Mouse (Mus musculus): ENCODE measurements around the gene Fign. TPM values are rescaled to one million over a fixed set of nuclear protein-coding genes. Genes with fewer than 3 reads are reported as not detected.

The Fign gene
- total RNA-seq, 2 experiments from 2014 or later, result 8.7 to 8.8 TPM

DNA sequence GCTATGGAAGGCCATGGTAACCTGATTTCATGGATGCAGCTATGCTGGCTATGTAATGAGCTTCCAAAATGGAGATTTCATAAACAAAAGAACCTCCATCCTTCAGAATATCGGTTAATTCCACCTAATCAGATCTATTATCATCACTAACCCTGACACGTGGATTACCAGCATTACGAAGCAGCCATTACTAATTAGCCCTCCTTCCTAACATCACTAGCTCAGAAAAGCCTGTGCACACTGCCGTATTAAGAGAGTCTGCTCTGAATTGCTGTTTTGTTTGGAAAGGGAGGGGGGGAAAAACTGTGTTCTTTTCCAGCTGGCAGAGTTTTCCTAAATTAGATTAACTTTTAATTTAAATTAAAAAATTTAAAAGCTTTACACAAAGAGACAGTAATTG, 32.3 kb downstream of the Fign start:
- no peak for DNase-seq (ENCODE audit: low spot score in 2 of 2)

DNA sequence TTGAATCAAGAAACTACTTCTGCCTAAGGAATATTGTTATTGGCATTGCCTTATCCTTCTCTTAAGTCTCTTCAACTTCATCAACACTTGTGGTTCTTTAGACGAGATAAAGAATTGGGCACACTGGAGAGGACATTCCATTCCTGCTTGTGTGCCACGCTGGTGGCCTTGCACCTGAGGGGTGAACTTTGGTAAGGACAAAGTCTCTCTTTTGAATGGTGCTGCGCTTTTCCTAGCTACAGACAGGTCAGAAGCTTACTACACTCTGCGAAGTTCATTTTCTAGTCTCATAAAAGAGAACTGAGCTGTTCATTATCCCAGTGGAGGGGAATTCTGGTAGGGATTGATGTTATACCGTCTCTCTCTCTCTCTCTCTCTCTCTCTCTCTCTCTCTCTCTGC, 38.4 kb downstream of the Fign start:
- DNase-seq (ENCODE audit: low spot score in 2 of 2), result no peak

DNA sequence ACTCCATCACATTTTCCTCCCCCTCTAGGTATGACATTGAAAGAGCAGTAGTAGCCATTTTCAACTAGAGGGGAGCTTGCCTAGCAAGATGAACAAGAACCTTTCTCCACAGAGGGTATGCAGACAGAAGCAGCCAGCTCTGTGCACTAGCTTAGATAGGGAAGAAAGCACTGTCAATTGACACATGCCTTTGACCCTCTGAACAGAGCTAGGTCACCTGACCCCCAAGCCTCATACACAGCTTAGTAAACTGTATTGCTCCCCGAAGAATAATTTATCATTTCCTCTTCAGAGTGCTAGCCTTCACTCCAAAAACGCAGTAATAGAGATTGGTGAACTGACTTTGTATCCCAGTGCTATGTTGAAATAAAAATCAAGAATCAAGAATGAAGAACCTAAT, 49.7 kb downstream of the Fign start:
- no peak for DNase-seq (ENCODE audit: low spot score in 2 of 2)

DNA sequence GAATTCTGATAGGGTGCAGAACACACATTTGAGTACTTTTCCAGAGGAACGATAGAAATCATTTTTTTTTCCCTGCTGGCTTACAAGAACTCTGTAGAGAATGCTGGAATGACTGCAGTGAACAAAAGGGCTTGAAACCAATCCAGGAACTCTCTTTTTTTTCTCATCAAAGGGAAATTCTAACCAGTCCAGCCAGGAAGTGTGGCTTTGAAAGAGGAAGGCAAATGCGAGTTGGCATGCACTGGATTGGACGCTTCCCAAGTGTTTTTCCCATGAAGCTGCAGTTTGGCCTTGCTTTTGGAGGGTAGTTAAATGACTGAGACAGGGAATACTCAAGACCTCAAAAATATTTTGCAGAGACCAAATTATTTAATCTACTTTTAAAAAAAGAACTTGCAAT, 54.7 kb downstream of the Fign start:
- peak in 1 of 2 experiments; percentile 5 for DNase-seq (ENCODE audit: low spot score in 2 of 2)

DNA sequence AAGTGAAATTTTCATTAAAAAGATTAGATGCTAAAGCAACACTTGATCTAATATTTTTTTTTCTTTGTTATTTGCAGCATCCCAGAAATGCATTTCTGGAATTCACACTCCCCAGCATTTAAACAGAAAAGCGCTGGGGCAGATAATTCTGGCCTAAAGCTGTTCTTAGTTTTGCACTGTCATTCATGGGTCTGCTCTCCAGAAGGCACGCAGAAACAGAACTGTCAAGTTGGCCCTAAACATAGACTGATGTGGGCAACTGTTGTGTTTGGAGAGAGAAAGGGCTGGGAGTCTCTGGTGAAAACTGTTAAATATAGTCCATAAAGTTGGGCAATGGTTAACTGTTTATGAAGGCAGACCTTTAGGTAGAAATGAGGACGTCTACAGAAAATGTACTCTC, 62.4 kb downstream of the Fign start:
- DNase-seq (ENCODE audit: low spot score in 2 of 2), result no peak

DNA sequence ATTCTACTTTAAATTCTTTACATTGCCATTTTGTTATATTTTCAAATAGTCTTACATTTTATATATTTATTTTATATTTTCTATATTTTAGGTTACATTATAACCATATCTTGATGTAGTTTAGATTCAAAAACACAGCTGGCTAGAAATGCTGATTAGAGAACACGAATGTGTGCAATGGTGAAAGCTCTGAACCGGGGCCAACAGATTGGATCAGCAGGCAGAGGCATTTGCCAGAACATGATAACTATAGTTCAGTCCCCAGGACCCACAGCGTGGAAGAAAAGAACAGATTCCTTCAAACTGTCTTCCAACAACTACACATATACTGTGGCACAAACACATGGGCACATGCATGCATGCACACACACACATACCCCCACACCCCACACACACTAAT, 64.0 kb downstream of the Fign start:
- no peak for DNase-seq (ENCODE audit: low spot score in 2 of 2)

DNA sequence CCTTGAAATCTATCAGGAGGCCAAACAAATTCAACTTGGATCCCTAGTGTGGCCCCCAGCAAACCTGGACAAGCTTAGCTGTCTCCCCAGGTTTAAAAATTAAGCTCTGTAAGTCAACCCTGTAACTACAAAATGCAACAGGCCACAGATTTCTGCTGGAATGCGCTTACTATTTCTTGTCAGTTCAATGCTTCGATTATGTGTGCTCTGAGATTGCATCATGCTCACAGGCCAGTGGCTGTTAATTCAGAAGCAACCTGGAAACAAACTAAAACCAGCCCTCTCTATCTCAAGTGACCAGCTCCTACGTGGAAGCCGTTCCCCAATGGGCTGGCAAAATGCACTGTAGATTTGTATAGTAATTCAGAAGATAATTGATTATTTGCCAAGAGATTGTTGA, 71.9 kb downstream of the Fign start:
- DNase-seq (ENCODE audit: low spot score in 2 of 2), result no peak

DNA sequence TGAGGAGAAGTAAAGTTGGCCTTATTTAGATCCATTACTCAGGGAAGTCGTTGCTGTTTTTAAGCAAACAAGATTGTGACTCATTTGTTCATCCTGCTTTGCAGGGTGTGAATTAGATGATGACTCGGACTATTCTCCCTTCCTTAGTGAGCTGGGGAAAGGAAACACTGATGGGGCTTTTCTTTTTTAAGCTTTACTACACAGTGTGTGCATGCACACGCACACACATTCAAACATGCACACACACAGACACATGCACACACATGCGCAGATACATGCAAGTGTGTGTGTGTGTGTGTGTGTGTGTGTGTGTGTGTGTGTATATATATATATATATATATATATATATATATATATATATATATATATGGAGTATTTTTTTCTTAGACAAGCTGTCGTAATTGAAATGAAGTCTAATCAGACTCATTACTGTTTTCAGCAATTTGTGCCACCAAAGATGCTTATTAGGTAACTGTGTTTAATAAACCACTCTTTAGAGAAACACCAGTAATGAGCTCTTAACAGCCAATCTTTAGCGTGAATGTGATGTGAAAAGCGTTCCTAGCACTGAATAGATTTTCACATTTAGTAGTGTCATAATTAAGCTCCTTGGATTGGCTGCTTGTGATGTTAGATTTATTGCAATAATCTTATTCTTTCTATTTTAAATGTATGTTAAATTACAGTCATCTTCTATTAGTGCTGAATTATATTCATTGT, 103.4 kb downstream of the Fign start:
- DNase-seq (ENCODE audit: low spot score in 2 of 2), result no peak

DNA sequence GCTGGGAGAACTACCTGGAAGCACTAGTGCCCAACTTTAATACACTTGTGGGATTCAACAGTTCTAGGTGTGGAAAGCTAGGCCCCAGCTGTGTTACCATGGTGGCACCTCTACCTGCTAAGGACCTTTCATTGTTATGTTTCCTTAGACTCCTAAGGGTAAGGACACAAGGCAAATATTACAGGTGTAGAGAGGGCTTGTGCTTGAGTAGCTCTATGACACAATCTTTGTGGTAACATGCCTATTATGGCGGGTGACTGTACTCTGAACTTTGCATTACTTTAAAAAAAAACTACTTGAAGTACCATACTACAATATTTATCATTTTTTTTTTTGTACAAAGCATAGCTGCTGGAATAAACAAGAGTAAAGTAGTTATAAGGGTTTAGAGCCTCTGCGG, 112.4 kb downstream of the Fign start:
- DNase-seq (ENCODE audit: low spot score in 2 of 2), result no peak

DNA sequence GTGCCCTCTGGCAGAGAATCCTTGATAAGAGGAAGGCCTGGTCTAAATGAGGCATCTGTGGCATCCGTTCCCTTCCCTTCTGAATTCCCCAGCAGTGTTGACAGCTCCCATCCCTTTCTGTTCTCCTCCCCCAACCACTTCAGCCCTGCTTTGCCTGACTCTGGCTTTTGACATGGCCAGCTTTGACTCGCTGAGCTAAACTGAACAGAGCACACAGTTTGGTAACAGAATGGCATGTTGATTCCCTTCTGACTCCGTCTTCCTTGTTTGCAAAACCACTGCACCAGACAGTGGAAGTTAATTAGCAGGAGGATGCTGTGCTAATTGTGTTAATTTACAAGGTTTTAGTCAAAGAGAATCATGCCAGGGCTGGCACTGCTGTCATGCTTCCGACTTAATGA, 115.5 kb downstream of the Fign start:
- DNase-seq (ENCODE audit: low spot score in 2 of 2), result no peak

DNA sequence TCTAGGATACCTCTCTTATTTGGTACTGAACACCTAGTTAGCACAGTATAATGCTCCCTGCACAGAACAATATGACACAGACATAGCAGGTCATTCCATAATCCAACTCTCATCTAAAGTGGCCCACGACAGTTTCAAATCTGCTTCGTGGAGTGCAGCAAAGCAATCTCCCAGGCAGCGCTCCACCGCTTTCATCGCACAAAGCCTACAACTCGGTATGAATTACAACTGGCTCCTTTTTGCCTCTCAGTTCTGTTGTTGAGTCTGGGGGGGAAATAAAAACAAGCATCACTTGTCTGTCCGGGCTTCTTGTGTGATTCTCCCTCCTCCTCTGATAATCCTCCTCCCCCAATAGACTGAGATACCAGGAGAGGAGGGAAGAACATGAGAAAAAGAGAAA, 116.4 kb downstream of the Fign start:
- no peak for DNase-seq (ENCODE audit: low spot score in 2 of 2)

DNA sequence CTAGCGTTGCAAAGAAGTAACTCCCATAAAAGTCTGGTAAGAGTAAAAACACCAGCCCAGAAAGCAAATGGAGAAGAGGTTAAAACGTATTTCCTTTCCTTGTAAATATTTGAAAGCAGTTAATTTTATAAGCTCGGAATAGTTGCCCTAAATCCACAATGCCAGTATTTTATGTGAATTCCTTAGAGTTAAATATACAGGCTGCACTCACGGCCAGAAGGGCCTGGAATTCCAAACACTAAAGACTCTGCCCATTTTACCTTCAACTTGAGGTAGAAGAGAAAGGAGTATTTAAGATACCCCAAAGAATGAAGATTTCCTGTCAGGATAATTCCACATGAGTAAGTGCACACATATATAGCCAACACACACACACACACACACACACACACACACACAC, 128.2 kb downstream of the Fign start:
- DNase-seq (ENCODE audit: low spot score in 2 of 2), result no peak

DNA sequence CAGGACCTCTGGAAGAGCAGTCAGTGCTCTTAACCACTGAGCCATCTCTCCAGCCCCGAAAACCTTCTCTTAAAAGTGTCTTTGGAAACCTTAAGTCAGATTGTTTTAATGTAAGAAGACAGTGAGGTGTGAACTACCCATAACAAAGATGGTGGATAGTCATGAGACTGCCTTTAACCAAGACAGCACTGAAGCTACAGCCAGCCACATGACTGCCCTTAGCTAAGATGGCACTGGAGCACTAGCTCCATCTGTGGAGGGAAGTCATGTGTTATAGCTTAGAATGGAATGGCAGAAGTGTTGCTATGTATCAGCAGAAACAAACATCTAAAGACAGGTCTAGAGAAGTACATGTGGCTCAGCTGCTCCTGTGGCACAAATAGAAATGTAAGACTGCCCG, 166.8 kb downstream of the Fign start:
- no peak for DNase-seq (ENCODE audit: low spot score in 2 of 2)

DNA sequence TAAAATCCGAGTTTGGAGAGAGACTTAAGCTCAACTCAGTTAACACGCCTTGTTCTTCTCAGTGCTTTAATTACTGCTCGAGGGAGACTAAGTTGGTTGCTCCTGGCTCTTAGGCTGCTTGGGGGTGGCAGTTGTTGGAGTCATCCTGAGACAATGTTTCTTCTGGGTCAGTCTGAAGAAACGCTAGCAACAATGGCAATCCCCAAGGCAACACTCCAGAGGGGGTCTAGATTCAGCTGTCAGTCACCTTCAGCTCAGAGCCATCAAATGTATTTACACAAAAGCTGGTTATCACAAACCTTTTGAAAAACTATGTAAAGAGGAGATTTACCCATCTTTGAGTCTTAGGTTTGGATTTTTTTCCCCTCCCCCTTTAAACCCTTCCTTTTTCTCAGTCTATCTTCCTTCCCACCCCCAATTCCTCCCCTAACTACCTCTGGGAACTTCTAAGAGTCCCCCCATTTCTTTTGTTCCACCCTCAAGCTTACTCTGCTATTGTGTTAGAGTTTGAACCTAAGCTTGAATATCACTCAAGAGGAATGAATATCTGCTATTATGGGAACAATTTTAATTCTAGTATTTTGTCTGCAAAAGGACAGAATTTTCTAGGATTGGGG, 171.2 kb downstream of the Fign start:
- no peak for DNase-seq (ENCODE audit: low spot score in 2 of 2)

DNA sequence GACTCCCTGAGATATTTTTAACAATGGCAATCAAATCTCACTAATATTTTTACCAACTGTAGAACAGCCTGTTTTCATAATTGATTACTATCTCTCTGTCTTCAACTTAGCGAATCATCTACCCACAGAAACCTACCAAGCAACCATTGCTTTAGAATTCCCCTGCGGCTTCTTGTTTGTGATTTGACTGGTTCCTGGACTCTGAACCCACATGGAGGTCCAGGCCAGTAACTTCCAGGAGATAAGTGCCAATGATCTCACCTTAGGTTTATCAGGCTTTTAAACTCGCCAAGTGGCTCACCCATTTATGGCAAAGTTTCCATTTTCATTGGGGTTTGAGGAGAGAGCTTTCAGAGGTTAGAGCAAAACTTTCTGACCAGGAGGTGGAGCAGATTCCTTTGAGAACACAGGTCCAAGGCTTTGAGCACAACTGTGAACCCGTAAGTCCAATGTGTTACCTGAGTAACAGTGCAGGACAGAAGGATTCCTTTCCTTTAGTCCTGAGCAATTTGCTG, 172.1 kb downstream of the Fign start:
- no peak for DNase-seq (ENCODE audit: low spot score in 2 of 2)

Measured in adrenal gland, postnatal 4 days (tissue).